Mouse (Mus musculus): ENCODE results near the gene Gfpt1. TPM values are rescaled to one million over a fixed set of nuclear protein-coding genes. Genes with fewer than 3 reads are reported as not detected.
"Not testable (repeated sequence)": the region's sequence is repeated elsewhere in the genome, so short reads cannot be mapped to it uniquely, and the experiment has no call there.

Gfpt1 gene
- polyA plus RNA-seq, 1 experiment, result 6.1 TPM

DNA sequence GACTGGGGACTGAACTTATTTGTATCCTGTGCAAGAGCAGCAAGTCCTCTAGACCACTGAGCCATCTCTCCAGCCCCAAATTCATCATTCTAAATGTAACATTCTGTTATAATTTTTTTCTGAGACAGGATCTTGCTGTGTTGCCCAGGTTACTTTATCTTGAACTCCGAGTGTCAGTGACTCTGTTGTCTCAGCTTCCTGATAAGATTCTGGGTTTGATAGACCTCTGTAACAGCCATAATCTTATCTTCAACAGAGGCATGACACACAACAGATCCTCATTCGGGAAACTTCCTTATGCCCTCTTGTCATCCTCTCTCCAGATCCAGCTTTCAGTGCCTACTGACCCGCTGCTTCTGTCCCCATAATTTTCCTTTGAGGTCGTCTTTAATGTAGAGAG is 30.1 kb downstream of the Gfpt1 start:
- WGBS, result 69% methylated on average over 4 of the region's 4 CpGs
- H3K4me3 ChIP-seq (ENCODE audit: extremely low read depth, insufficient read depth, insufficient read length), result no peak overlapping the region
- DNase-seq (ENCODE audit: low read depth in 1 of 2, low spot score in 2 of 2), result no peak
- H3K27ac ChIP-seq (ENCODE audit: insufficient read depth, low read length), result no peak overlapping the region
- H3K36me3 ChIP-seq (ENCODE audit: control insufficient read depth, insufficient read depth, low read length), result peaks cover 17% of the 10 kb centered on the region
- no peaks in the 10 kb centered on the region for H3K27me3 ChIP-seq (ENCODE audit: control insufficient read depth, insufficient read depth, low read length)
- peaks cover 4% of the 10 kb centered on the region; the same call in 1 of the 2 replicates for H3K4me1 ChIP-seq (ENCODE audit: control insufficient read depth, insufficient read depth, insufficient read length)
- TF ChIP-seq POLR2A (IDR thresholded peaks at IDR 0.05; ENCODE audit: low read depth, low read length) (no peak), CTCF (IDR thresholded peaks at IDR 0.05; ENCODE audit: extremely low read depth, insufficient read depth, insufficient read length, insufficient replicate concordance) (no peak)

DNA sequence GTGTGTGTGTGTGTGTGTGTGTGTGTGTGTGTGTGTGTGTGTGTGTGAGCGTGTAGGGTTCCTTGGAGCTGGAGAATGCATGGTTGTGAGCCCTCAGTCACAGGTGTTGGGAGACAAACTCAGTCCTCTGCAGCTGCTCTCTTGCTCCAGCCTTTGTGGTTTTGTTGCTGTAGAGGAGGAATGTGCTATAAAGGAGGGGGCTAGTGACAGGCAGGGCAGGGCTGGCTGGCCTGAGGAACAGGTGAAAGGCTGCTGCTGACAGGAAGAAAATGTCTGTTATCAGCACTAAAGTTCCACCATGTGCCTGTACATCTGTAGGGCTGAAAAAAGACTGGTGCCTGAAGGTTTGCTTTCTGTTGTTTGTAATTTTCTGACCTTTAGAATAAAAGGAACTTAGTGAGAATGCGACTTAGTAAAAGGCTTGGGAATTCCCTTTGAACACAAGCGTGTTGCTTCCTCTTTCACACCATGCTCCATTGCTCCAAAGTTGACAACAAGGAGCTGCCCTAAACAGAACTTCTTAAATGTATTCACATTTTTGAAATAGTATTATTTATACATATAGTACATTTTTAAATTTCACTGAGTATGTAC is 32.5 kb downstream of the Gfpt1 start:
- 26% methylated on average over 3 of the region's 3 CpGs for WGBS
- TF ChIP-seq CTCF (IDR thresholded peaks at IDR 0.05; ENCODE audit: extremely low read depth, insufficient read depth, insufficient read length, insufficient replicate concordance) (no peak), POLR2A (IDR thresholded peaks at IDR 0.05; ENCODE audit: low read depth, low read length) (no peak)
- H3K4me3 ChIP-seq (ENCODE audit: extremely low read depth, insufficient read depth, insufficient read length), result no peak overlapping the region
- peak overlapping the region; percentile 83 for H3K27ac ChIP-seq (ENCODE audit: insufficient read depth, low read length)
- DNase-seq (ENCODE audit: low read depth in 1 of 2, low spot score in 2 of 2), result peak in 1 of 2 experiments; percentile 32
- no peaks in the 10 kb centered on the region for H3K27me3 ChIP-seq (ENCODE audit: control insufficient read depth, insufficient read depth, low read length)
- H3K36me3 ChIP-seq (ENCODE audit: control insufficient read depth, insufficient read depth, low read length), result peaks cover 15% of the 10 kb centered on the region
- peaks cover 4% of the 10 kb centered on the region; the same call in 1 of the 2 replicates for H3K4me1 ChIP-seq (ENCODE audit: control insufficient read depth, insufficient read depth, insufficient read length)

DNA sequence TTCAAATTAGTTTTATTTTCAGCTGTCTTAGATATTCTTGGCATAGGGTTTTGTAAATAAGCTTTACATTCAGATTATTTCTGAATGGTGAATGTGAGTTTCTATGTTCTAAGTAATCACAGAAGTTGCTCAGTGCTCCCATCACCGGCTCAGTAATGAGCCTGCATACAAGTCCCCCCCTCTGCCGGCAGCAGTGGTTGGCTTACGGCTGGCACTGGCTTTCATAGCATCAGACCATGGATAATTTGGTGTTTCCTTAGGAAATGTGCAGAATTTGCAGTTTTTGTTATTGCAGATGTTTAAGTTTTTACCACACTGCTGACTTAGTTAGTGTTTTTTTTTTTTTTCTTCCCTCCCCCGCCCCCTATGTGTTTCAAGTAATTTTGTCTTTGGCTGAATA is 36.8 kb downstream of the Gfpt1 start:
- WGBS, result 88% methylated on average over 4 of the region's 4 CpGs
- no peak for TF ChIP-seq POLR2A (IDR thresholded peaks at IDR 0.05; ENCODE audit: low read depth, low read length)
- no peak for TF ChIP-seq CTCF (IDR thresholded peaks at IDR 0.05; ENCODE audit: extremely low read depth, insufficient read depth, insufficient read length, insufficient replicate concordance)
- Histone ChIP-seq H3K27me3 (ENCODE audit: control insufficient read depth, insufficient read depth, low read length) (no peaks in the 10 kb centered on the region), H3K27ac (ENCODE audit: insufficient read depth, low read length) (no peak overlapping the region), H3K36me3 (ENCODE audit: control insufficient read depth, insufficient read depth, low read length) (peaks cover 21% of the 10 kb centered on the region), H3K4me1 (ENCODE audit: control insufficient read depth, insufficient read depth, insufficient read length) (peaks cover 4% of the 10 kb centered on the region; the same call in 1 of the 2 replicates), H3K4me3 (ENCODE audit: extremely low read depth, insufficient read depth, insufficient read length) (no peak overlapping the region)
- DNase-seq (ENCODE audit: low read depth in 1 of 2, low spot score in 2 of 2), result no peak

DNA sequence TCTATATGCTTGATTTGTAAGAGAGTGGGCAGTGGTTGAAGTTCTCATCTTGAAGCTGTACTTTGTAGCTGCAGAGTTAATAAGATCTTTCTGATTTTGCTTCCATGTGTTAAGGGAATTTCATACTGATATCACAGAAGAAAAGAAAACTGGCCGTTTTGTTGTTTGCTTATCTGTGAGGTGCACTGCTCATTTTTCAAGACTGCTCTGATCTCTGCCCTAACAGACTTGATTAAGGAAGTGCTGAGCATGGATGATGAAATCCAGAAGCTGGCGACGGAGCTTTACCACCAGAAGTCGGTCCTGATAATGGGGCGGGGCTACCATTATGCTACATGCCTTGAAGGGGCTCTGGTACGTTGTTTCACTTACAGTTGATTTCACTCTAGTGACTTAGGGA is 42.4 kb downstream of the Gfpt1 start:
- no peak for DNase-seq (ENCODE audit: low read depth in 1 of 2, low spot score in 2 of 2)
- WGBS, result 76% methylated on average over 6 of the region's 6 CpGs
- Histone ChIP-seq H3K4me1 (ENCODE audit: control insufficient read depth, insufficient read depth, insufficient read length) (no peaks in the 10 kb centered on the region), H3K4me3 (ENCODE audit: extremely low read depth, insufficient read depth, insufficient read length) (no peak overlapping the region), H3K27ac (ENCODE audit: insufficient read depth, low read length) (no peak overlapping the region), H3K36me3 (ENCODE audit: control insufficient read depth, insufficient read depth, low read length) (peaks cover 31% of the 10 kb centered on the region), H3K27me3 (ENCODE audit: control insufficient read depth, insufficient read depth, low read length) (no peaks in the 10 kb centered on the region)
- no peak for TF ChIP-seq POLR2A (IDR thresholded peaks at IDR 0.05; ENCODE audit: low read depth, low read length)
- TF ChIP-seq CTCF (IDR thresholded peaks at IDR 0.05; ENCODE audit: extremely low read depth, insufficient read depth, insufficient read length, insufficient replicate concordance), result no peak

DNA sequence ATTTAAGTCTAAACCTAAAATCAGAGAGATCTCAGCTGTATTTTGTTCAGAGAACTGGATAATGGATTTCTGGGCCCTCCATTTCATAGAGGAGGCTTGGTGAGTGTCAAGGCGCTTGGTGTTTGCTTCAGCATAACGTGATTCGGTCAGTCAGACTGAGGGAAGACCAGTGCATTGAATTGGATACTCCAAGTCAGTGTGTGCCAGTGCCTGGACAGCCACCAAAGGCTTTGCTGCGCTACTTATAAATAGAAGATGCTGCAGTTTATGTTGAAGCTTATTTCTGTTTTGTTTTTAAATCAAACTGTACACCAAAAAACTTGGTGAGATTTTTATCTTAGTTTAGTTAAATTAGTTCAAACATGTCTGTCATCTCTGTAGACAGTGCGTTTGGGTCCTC is 45.7 kb downstream of the Gfpt1 start:
- TF ChIP-seq CTCF (IDR thresholded peaks at IDR 0.05; ENCODE audit: extremely low read depth, insufficient read depth, insufficient read length, insufficient replicate concordance) (no peak), POLR2A (IDR thresholded peaks at IDR 0.05; ENCODE audit: low read depth, low read length) (no peak)
- H3K27me3 ChIP-seq (ENCODE audit: control insufficient read depth, insufficient read depth, low read length), result no peaks in the 10 kb centered on the region

DNA sequence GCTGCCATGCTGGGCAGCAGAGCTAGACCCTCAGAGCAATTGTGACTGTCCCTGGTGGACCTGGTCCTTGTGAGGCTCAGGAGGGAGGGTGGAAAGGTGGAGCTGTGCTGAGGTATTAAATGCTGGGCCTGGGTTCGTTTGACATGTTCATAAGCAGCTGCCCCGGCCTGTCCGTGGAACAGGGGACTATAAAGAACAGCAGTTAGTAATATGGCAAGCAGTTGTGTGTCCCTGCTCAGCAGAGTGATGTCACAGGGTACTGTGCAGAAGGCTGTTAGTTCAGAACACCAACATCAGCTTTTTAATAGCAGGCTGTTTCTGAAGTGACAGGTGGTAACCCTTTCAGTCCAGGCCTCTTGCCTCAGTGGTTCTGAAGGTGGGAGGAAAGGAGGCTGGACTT is 48.2 kb downstream of the Gfpt1 start:
- Histone ChIP-seq H3K4me3 (ENCODE audit: extremely low read depth, insufficient read depth, insufficient read length) (no peak overlapping the region), H3K36me3 (ENCODE audit: control insufficient read depth, insufficient read depth, low read length) (peaks cover 14% of the 10 kb centered on the region), H3K4me1 (ENCODE audit: control insufficient read depth, insufficient read depth, insufficient read length) (no peaks in the 10 kb centered on the region), H3K27ac (ENCODE audit: insufficient read depth, low read length) (no peak overlapping the region), H3K27me3 (ENCODE audit: control insufficient read depth, insufficient read depth, low read length) (no peaks in the 10 kb centered on the region)
- WGBS, result 87% methylated on average over 3 of the region's 3 CpGs
- TF ChIP-seq POLR2A (IDR thresholded peaks at IDR 0.05; ENCODE audit: low read depth, low read length), result no peak
- no peak for TF ChIP-seq CTCF (IDR thresholded peaks at IDR 0.05; ENCODE audit: extremely low read depth, insufficient read depth, insufficient read length, insufficient replicate concordance)
- DNase-seq (ENCODE audit: low read depth in 1 of 2, low spot score in 2 of 2), result no peak

More for the DNA sequence above, 45.7 kb downstream of the Gfpt1 start:
- no peak for DNase-seq (ENCODE audit: low read depth in 1 of 2, low spot score in 2 of 2)
- Histone ChIP-seq H3K4me1 (ENCODE audit: control insufficient read depth, insufficient read depth, insufficient read length) (no peaks in the 10 kb centered on the region), H3K27ac (ENCODE audit: insufficient read depth, low read length) (no peak overlapping the region), H3K4me3 (ENCODE audit: extremely low read depth, insufficient read depth, insufficient read length) (no peak overlapping the region), H3K36me3 (ENCODE audit: control insufficient read depth, insufficient read depth, low read length) (peaks cover 21% of the 10 kb centered on the region)
- WGBS, result 92% methylated on average over 5 of the region's 5 CpGs

DNA sequence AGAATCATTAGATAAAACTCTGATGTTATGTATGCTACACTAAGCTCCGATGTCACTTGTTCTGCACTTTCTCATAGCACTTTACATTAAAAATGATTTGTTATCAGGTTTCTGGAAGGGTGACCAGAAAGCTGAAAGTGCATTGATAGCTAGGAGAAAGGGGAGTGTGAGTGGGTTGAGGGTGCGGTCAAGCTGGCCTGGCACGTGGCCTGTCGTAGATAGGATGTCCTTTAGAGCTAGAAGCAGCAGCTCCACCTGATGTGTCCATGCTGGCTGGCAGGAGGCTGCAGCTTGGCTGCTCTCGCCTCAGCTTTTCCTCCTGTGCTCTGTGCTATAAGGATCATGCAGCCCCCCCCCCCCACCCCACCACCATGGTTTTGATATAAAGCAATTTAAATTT is 49.8 kb downstream of the Gfpt1 start:
- TF ChIP-seq POLR2A (IDR thresholded peaks at IDR 0.05; ENCODE audit: low read depth, low read length) (no peak), CTCF (IDR thresholded peaks at IDR 0.05; ENCODE audit: extremely low read depth, insufficient read depth, insufficient read length, insufficient replicate concordance) (no peak)
- H3K27ac ChIP-seq (ENCODE audit: insufficient read depth, low read length), result no peak overlapping the region

DNA sequence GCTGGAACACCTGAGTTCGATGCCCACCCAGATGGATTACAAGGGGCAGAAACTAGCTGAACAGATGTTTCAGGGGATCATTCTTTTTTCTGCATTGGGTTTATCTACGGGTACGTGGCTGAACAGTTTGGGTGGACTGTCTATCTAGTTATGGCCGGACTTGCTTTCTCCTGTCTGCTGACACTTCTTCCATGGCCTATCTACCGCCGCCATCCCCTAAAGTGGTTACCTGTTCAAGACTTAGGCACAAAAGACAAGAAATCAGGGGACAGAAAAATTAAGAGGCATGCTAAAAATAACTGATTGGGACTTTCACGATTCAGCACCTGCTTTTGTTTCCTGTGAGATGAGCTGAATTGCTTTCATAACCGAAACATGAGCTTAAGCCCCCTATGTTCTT is 51.0 kb downstream of the Gfpt1 start:
- not testable (repeated sequence) for DNase-seq (ENCODE audit: low read depth in 1 of 2, low spot score in 2 of 2); H3K4me3 ChIP-seq (ENCODE audit: extremely low read depth, insufficient read depth, insufficient read length); H3K36me3 ChIP-seq (ENCODE audit: control insufficient read depth, insufficient read depth, low read length); H3K27ac ChIP-seq (ENCODE audit: insufficient read depth, low read length); H3K4me1 ChIP-seq (ENCODE audit: control insufficient read depth, insufficient read depth, insufficient read length); H3K27me3 ChIP-seq (ENCODE audit: control insufficient read depth, insufficient read depth, low read length)
- WGBS, result 70% methylated on average over 8 of the region's 8 CpGs

More for the DNA sequence above, 49.8 kb downstream of the Gfpt1 start:
- peaks cover 7% of the 10 kb centered on the region for H3K36me3 ChIP-seq (ENCODE audit: control insufficient read depth, insufficient read depth, low read length)
- 88% methylated on average over 5 of the region's 5 CpGs for WGBS
- no peaks in the 10 kb centered on the region for H3K4me1 ChIP-seq (ENCODE audit: control insufficient read depth, insufficient read depth, insufficient read length)
- DNase-seq (ENCODE audit: low read depth in 1 of 2, low spot score in 2 of 2), result no peak
- no peak overlapping the region for H3K4me3 ChIP-seq (ENCODE audit: extremely low read depth, insufficient read depth, insufficient read length)
- H3K27me3 ChIP-seq (ENCODE audit: control insufficient read depth, insufficient read depth, low read length), result no peaks in the 10 kb centered on the region

Data from spleen, adult 2 months (tissue).